Mouse (Mus musculus): ENCODE results near the gene Kcnh3. TPM values are rescaled to one million over a fixed set of nuclear protein-coding genes. Genes with fewer than 3 reads are reported as not detected.

The Kcnh3 gene
- total RNA-seq (2021) = 100 to 1,000 TPM; 173 to 180 TPM

- intact Hi-C loops (cut with DNase I) = loop anchor here (5.0 kb wide), 1 partner anchor 38 kb away; no protein-coding TSS in a partner anchor
Observed at GRCm38 (mm10) chr15:99224208-99224911, at the start of gene Kcnh3. Gene Kcnh3, plus strand, starts transcription at chr15:99224861.

GRCm38 (mm10) chr15:99179639-99180038 is 45.0 kb upstream of the Kcnh3 start:
- DNase-seq (ENCODE audit: low spot score in 2 of 2) = no peak
- intact Hi-C loops (cut with DNase I) = no loop called here

More at GRCm38 (mm10) chr15:99224208-99224911, at the start of gene Kcnh3:
- DNase-seq (ENCODE audit: low spot score in 2 of 2) = peak; percentile 78 to 88

DNA sequence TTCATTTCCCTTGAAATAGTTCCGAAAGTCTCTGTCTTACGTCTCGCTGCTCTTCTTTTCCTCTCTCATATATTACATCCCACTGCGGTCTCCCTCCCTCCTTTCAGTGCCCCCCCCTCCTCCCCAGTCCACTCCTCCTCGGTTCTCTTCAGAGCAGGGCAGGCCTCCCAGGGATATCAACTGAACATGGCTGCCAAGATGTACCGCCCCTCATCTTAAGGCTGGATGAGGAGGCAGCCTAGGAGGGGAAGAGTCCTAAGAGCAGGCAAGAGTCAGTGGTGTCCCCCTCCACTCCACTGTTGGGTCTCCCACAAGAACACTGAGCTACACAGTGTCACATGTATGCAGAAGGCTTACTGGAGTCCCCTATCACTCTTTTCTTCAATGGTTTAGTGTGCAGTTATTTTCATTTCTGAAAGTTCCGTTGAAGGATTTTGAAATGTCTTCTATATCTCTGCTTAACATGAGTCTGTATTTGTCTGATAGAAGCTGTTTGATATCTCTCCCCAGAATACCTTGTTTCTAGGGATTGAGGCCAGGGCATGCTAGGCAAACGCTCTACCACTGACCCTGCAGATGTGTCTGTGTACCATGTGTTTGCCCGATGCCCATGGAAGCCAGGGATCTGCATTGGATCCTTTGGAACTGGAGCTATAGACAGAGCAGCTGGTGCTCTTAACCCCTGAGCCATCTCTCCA is 40.3 kb upstream of the Kcnh3 start:
- DNase-seq (ENCODE audit: low spot score in 2 of 2) = no peak
- intact Hi-C loops (cut with DNase I) = no loop called here

DNA sequence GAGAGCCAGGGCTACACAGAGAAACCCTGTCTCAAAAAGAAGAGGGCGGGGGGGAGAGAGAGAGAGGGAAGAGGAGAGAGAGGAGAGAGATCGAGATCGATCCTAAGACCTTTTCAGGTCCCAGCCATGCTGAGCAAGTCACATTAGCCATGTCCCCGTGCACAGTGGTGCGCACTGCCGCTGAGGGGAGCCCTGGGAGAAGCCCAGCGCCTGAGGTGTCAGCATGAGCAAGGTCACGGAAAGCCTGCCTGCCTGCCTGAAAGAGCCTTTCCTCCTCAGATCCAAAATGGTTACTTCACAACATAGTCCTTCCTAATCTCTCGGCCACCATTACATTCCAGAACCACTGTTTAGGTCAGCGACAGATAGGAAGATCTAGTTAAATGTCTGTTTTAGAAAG is 30.3 kb upstream of the Kcnh3 start:
- DNase-seq (ENCODE audit: low spot score in 2 of 2) = no peak
- intact Hi-C loops (cut with DNase I) = no loop called here

DNA sequence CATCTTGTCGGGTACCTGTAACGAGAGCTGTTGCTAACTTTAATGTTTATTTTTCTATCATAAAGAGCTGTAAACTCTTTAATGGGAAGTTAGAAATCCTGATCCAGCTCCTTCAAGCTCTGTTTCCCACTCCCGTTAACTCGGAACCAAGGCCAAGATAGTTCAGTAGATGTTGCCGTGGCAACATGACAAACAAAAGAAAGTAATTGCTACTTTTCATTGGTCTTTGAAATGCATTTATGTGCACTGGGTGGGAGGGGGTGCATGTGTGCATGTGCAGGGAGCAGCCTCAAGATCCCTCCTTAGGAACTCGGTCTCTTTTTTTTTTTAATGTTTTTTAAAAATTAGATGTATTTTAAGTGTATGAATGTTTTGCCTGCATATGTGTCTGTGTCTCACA is 29.6 kb upstream of the Kcnh3 start:
- intact Hi-C loops (cut with DNase I) = loop anchor here (5.0 kb wide), 1 partner anchor 113 kb away; no protein-coding TSS in a partner anchor
- no peak for DNase-seq (ENCODE audit: low spot score in 2 of 2)

DNA sequence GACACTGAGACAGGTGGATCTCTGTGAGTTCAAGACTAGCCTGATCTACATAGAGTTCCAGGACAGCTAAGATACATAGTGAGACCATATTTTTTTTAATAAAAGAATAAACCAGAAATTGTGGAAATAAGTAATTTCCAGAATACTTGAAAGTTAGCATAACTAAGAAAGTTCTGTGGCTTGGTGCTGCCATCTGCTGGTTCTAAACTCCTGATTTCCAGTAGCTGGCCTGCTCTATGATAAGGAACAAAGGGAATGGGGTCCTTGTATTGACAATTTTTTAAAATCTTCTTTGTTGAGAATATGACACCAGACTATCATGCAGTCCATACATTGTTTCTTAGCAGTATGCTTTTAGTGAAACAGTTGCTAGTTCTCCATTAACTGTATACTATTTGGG is 25.9 kb upstream of the Kcnh3 start:
- intact Hi-C loops (cut with DNase I) = loop anchor here (2.0 to 5.0 kb wide), 2 partner anchors 74 to 116 kb away; partner anchors contain the start of gene Spats2
- no peak for DNase-seq (ENCODE audit: low spot score in 2 of 2)

- DNase-seq (ENCODE audit: low spot score in 2 of 2) = no peak
- intact Hi-C loops (cut with DNase I) = loop anchor here (5.0 kb wide), 1 partner anchor 56 kb away; no protein-coding TSS in a partner anchor
Observed at GRCm38 (mm10) chr15:99205959-99206358, 18.7 kb upstream of the Kcnh3 start.

DNA sequence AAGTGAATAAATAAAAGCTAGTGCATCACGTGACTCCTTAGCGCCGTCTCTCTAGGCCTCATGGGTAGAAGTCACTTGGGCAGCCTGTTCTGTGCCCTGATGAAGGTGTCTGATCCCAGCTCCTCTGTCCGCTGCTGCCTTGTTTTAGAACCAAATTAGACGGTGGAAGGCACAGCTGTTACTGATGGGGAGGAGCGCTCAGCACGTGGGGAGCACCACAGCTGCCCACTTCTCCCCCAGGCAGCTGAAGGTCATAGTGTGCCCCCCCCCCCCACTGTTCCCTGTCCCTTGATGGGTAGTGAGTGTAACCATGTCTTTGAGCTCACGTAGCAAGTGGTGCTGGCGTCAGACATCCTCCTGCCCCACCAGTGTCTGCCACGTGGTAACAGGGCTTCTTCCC is 11.5 kb upstream of the Kcnh3 start:
- DNase-seq (ENCODE audit: low spot score in 2 of 2) = no peak

GRCm38 (mm10) chr15:99214941-99215340 is 9.7 kb upstream of the Kcnh3 start:
- intact Hi-C loops (cut with DNase I) = no loop called here

More for the DNA sequence above, 11.5 kb upstream of the Kcnh3 start:
- intact Hi-C loops (cut with DNase I) = no loop called here

DNA sequence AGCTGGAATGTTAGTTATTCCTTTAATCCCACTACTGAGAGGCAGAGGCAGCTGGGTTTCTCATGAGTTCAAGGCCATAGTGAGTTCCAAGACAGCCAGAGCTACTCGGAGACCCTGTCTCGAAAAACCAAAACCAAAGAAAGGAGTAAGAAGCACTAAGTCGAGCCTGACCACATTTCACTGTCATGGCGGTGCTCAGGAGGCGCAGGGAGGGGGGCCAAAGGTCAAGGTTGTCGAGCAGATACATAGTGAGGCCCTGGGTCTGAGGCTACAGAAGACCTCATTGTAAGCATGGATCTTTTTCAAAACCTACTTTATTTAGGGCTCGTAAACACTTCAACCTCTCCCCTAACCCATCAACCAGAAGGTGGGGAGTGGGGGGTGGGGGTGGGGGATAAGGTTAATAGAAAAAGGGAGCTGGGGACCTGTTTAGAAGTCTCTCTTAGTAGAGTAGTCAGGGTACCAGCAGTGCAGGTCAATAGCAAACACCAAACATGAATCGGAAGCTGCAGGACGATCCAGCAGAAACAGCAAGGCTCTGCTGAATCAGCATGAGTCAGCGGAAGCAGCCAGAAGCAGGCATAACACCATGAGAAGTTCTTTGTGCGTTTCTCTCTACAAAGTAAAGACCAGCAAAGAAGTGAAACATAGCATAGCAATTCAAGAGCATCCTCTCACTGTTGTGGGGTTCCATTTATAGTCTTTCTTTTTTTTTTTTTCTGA is 8.8 kb upstream of the Kcnh3 start:
- intact Hi-C loops (cut with DNase I) = no loop called here
- DNase-seq (ENCODE audit: low spot score in 2 of 2) = no peak

More at GRCm38 (mm10) chr15:99214941-99215340, 9.7 kb upstream of the Kcnh3 start:
- DNase-seq (ENCODE audit: low spot score in 2 of 2) = no peak

- intact Hi-C loops (cut with DNase I) = no loop called here
- DNase-seq (ENCODE audit: low spot score in 2 of 2) = no peak
Observed at GRCm38 (mm10) chr15:99217630-99218029, 7.0 kb upstream of the Kcnh3 start.

DNA sequence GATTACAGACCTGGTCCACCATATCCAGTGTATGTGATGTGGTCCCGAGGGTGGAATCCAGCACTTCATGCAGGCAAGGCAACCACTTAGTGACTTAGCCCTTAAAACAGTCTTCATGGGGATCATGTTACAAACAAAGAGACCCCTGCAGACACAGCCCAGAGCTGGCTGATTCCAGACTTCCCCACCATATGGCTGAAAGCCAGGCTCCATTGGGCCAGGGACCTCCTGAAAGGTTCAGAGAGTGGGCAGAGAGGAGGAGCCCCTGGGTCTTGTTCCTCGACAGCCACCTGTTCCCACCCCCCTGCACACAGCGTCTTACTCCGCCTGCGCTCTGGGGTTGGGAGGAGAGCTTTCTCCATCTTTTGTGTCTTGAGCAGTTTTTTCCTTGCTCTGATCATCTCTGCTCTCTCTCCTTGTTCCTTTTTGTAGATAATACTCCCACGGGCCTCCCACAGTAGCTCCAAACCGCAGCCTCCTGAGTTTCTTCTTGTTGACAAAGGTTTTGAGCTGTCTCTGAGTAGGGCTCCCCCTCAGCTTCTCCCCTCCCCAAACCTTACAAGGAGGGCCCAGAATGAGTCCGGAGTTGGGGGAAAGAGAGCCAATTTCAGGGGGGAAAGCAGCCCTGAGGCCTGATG is 3.2 kb upstream of the Kcnh3 start:
- intact Hi-C loops (cut with DNase I) = loop anchor here (5.0 kb wide), 1 partner anchor 41 kb away; no protein-coding TSS in a partner anchor
- no peak for DNase-seq (ENCODE audit: low spot score in 2 of 2)

GRCm38 (mm10) chr15:99222794-99223584 is 1.7 kb upstream of the Kcnh3 start:
- no peak for DNase-seq (ENCODE audit: low spot score in 2 of 2)
- intact Hi-C loops (cut with DNase I) = loop anchor here (5.0 kb wide), 1 partner anchor 39 kb away; no protein-coding TSS in a partner anchor

DNA sequence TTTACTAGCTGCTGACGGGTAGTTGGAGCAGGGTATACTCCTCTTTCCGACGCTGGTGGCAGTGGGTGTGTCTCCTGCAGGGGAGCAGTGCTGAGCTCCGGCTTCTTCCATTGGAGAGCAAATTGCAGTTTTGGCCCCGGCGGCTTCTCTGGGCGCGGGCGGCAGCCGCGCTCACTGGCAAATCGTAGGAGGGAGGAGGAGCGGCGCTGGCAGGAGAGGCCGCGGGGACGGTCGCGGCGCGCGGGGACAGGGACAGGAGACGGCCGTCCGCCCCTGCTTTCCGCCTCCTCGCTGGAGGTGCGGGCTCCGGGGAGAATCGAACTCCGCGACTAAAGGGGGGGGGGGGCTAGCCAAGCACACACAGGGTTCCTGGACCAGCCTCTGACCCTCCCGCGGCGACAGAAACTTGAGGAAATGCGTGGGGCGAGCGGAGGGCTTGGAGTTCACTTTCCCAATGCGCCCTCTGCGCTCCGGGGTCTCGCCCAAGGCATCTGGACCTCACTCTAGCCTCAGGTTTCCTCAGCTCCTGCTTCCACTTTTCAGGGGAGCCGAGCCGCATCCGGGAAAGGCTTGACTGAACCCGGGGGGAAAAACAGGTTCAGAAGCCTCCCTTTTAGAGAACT is 965 bp upstream of the Kcnh3 start:
- DNase-seq (ENCODE audit: low spot score in 2 of 2) = peak; percentile 78 to 86
- intact Hi-C loops (cut with DNase I) = loop anchor here (5.0 kb wide), 1 partner anchor 39 kb away; no protein-coding TSS in a partner anchor

GRCm38 (mm10) chr15:99225081-99225810 is 585 bp downstream of the Kcnh3 start:
- intact Hi-C loops (cut with DNase I) = loop anchor here (1.0 kb wide), 1 partner anchor 24 kb away; no protein-coding TSS in a partner anchor
- DNase-seq (ENCODE audit: low spot score in 2 of 2) = peak; percentile 65

GRCm38 (mm10) chr15:99226090-99226489 is 1.4 kb downstream of the Kcnh3 start:
- no peak for DNase-seq (ENCODE audit: low spot score in 2 of 2)
- intact Hi-C loops (cut with DNase I) = no loop called here

GRCm38 (mm10) chr15:99231998-99232397 is 7.3 kb downstream of the Kcnh3 start:
- DNase-seq (ENCODE audit: low spot score in 2 of 2) = no peak
- intact Hi-C loops (cut with DNase I) = no loop called here

- intact Hi-C loops (cut with DNase I) = no loop called here
- DNase-seq (ENCODE audit: low spot score in 2 of 2) = no peak
Observed at GRCm38 (mm10) chr15:99233719-99234118, 9.1 kb downstream of the Kcnh3 start.

Data from left cerebral cortex, postnatal 36 days (tissue).